Mouse (Mus musculus): ENCODE measurements around the gene Tead1.

The Tead1 gene

GRCm38 (mm10) chr7:112816016-112816415 is 136.9 kb downstream of the Tead1 start:
- no peak for DNase-seq (ENCODE audit: low spot score in 2 of 2)

DNA sequence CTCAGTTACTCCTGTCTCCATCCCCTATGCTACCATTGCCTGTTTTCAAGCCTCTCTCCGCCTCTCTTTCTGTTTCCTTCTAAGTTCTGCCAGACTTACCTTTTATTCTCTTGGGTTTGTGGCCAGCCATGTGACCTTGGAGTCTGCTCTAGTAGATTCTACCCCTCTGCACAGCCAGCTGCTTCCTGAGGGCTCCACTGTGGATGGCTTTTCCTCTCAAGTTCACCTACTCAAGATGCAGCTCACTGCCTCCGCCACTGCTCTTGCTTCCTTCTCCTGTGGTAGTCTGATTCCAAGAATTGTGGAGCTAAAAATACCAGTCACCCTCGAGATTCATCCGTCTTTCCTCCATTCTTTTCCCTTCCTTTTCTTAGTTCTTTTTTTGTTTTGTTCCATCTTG is 140.7 kb downstream of the Tead1 start:
- DNase-seq (ENCODE audit: low spot score in 2 of 2), result no peak

DNA sequence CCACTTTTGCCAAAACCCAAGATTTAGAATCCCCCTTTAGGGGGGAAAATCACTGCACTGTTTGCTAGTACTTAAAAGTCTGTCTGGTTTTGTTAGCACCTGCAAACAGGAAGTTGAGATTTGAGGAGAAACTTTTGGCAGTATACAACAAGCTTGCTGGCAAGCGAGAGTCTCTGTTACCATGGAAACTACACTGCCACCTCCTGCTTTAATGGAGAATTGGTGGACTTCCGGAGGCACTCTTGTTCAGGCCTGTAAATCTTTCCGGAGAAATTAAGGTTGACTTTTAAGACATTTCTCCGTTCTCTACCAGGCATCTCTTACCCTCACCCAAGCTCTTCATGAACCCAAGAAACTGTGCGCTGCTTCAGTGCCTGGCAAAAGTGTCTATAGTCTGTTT is 143.8 kb downstream of the Tead1 start:
- DNase-seq (ENCODE audit: low spot score in 2 of 2), result no peak

DNA sequence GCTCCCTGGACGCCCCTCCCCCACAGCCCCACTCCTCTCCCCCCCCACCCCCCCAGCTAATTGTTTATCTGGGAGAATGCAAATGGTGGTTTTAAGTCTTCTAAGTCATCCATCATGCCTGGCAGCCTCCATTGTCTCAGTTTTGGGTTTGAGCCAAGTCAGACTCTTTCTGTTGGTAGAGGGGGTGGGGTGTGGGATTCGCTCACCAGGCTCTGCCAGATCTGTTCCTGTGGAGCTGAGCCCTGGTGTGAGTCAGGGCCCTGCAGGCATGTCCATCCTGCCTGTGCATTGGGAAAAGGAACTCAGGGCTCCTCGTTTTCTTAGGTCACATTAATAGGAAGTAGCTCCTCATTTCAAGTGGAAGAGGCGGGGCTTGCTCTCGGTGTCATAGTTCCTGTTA is 144.5 kb downstream of the Tead1 start:
- peak; percentile 32 to 45 for DNase-seq (ENCODE audit: low spot score in 2 of 2)

DNA sequence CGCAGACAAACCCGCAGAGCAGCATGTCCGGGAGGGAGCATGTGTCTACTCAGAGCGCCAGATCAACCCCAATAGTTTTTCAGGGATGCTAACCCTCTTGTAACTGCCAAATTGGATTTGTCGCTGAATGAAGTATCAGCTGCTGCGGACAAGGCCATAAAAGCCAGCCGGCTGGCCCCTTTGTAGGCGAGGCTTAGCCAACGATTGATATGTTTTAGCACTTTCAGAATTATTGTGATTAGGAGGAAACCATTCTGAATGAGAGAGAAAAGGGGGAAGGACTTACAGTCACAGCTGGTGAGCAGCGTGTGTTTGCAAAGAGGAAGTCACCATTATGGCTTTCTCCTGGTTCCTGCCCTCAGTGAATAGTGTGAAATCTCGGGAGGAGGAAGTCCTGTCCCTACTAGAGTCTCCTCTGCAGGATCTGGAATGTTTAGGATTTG is 146.2 kb downstream of the Tead1 start:
- DNase-seq (ENCODE audit: low spot score in 2 of 2), result no peak

DNA sequence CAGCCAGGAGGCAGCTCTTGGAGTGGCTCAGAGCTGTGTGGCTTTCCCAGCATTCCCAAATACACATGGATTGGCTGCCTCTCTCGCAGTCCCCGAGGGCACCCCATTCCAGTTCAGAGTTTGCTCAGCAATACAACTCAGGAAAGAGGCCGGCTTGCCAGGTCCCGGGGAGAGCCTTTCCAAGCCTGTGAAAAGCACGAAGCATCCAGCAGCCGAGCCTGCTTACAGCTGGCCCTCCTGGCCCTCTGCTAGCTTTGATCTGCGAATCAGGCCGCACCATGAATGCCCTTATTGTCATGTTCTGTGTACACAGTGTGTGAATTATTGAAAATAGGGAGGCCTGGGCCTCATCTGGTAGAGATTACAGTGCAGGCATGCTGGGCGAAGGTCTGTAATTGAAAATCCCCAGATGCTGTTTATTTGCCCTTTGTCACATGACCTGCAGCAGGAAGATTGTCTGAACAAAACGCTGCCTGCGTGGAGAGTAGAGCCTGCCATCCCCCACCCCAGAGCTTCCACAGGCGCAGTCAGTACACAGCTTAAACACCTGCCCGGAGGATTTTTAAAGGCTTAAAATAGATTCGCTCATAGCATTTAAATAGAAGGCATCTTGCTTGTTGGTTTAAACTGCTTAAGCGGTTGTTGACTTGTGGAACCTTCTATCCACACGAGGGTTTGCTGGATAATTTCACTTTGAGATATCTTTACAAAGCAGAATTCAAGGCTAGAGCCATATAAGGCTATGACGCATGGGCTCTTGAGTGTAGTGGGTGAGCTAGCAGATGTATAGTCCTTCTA is 147.2 kb downstream of the Tead1 start:
- peak; percentile 32 to 54 for DNase-seq (ENCODE audit: low spot score in 2 of 2)

GRCm38 (mm10) chr7:112828016-112828695 is 149.0 kb downstream of the Tead1 start:
- DNase-seq (ENCODE audit: low spot score in 2 of 2), result no peak

DNA sequence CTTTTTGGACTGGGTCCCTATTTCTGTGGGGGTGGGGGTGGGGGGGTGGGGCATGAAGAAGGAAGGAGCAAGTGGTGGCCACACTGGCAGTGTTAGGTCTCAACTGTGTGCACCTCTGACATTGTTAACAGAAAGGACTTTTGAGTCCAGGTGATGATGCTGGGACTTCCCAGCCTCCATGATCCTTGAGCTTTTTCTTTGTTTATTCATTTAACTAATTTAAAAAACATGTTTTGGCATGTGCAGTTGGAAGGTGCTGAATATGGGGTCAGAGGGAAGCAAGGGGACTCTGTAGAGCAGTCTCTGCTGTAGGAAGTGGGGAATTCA is 149.5 kb downstream of the Tead1 start:
- no peak for DNase-seq (ENCODE audit: low spot score in 2 of 2)

DNA sequence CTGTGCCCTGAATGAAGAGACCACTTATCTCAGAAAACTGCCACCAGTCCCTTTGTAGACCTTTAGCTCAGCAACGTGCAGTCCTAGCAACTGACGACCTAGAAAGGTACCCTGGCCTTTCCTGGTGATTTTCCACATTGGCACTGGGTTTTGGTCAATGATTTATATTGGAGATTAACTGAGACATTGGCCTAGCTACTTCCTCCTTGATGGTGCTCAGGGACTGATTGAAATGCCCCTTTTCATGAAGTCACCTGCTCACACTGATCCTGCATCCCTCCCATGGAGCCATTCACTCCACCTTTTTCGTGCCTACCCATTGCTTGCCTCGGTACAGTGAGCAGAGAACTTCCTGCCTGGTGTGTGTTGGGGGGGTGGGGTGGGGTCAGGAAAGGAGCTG is 151.8 kb downstream of the Tead1 start:
- DNase-seq (ENCODE audit: low spot score in 2 of 2), result no peak

- no peak for DNase-seq (ENCODE audit: low spot score in 2 of 2)
These were observed 152.3 kb downstream of the Tead1 start for GRCm38 (mm10) chr7:112831446-112831845.

GRCm38 (mm10) chr7:112833132-112833531 is 154.0 kb downstream of the Tead1 start:
- DNase-seq (ENCODE audit: low spot score in 2 of 2), result no peak

DNA sequence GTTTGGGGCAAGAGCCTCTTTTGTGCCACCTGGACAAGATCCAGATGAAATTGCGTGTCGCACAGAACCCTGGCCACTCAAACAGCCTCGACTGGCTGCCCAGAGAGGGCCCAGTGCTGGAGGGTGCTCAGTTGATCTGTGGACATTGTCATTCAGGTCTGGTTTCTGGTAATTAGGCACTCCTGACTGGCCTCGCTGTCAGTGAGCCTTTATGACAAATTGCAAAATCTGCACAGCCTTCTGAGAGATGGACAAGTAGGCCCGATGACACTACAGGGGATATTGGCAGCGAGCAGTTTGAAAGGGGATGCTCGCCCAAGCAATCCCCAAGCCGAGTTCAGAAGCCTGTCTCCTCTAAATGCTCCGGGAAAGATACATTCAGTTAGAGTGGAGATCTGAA is 157.0 kb downstream of the Tead1 start:
- no peak for DNase-seq (ENCODE audit: low spot score in 2 of 2)

GRCm38 (mm10) chr7:112838131-112838530 is 159.0 kb downstream of the Tead1 start:
- no peak for DNase-seq (ENCODE audit: low spot score in 2 of 2)

DNA sequence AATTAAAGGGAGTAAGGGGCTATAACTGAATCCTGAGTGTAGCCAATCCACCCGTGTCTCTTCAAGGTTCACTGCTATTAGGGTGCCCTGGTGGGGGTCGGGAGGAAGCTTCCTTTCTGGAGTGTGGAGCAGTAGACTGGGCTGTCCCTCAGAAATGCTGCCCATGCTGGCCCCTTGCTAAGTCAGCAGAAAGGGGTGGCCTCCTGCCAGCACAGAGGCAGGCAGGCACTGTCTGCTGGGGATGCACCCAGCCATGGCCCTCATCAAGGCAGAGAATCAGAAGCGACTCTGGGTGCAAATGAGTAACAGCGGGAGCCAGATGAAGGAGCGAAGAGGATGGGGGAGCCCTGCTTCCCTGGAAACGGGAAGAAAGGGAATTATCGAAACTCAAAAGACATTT is 161.2 kb downstream of the Tead1 start:
- no peak for DNase-seq (ENCODE audit: low spot score in 2 of 2)

- peak in 1 of 2 experiments; percentile 33 for DNase-seq (ENCODE audit: low spot score in 2 of 2)
These were observed 161.8 kb downstream of the Tead1 start for GRCm38 (mm10) chr7:112840890-112841289.

DNA sequence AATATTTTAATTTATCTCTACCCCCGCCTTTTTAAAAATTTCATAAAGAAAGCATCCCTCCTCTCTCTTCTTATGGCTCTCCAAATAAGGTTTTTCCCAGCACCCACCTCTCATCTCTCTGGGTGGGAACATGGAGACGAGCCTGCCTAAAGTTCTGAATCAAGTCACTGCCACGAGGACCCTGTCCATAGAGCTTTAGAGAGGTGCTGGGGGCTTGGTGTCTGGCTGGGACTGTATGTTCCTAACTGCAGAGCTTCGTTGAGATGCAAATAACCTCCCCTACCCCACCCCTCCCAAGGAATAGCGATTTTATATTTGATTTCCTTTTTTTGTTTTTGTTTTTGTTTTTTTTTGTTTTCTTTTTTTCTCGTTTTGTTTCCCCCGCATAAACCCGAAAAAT is 162.4 kb downstream of the Tead1 start:
- DNase-seq (ENCODE audit: low spot score in 2 of 2), result no peak

- peak; percentile 36 to 49 for DNase-seq (ENCODE audit: low spot score in 2 of 2)
These were observed 162.8 kb downstream of the Tead1 start for GRCm38 (mm10) chr7:112841886-112842285.

- no peak for DNase-seq (ENCODE audit: low spot score in 2 of 2)
These were observed 172.2 kb downstream of the Tead1 start for GRCm38 (mm10) chr7:112851281-112851744.

- no peak for DNase-seq (ENCODE audit: low spot score in 2 of 2)
These were observed 173.2 kb downstream of the Tead1 start for GRCm38 (mm10) chr7:112852149-112852839.

DNA sequence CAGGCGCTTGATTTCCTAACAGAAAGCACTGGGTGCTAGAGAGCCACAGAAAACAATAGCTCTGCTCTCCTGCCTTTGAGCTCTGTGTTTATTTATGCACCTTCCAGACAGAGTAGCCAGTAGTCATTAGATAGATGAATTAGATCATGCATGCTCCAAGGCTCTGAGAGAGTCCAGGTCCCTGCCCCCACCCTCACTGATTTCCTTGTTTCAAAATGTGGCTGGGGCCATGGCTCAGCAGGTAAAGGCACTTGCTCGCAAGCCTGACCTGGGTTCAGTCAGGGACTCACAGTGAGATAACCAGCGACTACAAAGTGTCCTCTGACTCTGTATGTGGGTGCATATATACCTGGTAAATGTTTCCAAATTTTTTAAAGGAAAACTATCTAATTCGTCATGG is 174.7 kb downstream of the Tead1 start:
- DNase-seq (ENCODE audit: low spot score in 2 of 2), result no peak

- no peak for DNase-seq (ENCODE audit: low spot score in 2 of 2)
These were observed 175.4 kb downstream of the Tead1 start for GRCm38 (mm10) chr7:112854516-112854915.

- DNase-seq (ENCODE audit: low spot score in 2 of 2), result no peak
These were observed 176.3 kb downstream of the Tead1 start for GRCm38 (mm10) chr7:112855419-112855818.

DNA sequence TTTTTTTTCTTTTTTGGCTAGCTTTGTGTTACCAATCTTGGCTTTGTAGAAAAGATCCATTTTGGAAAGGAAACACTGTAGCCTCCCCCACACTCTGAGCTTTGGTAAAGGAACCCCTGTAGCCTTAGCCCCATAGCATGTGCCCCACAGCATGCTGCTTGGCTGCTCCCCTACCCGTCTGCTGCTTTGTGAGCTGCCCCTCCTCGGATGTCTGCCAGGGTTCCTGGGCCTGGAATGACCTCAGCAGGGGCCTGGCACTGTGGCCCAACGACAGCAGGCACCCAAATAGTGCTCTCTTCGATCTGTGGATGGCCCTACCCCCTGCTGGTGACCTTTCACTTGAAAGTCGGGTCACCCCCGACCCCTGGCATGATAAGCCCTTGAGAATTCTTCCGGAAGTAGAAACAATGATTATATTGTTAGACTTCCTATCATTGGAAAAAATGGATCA is 177.0 kb downstream of the Tead1 start:
- no peak for DNase-seq (ENCODE audit: low spot score in 2 of 2)

Data from right cerebral cortex, adult 2 months (tissue).